Mouse (Mus musculus) cerebellum, adult (tissue): ENCODE measurements around the gene Anks3.

Experiments
- ATAC-seq: cut with Nextera tagmentation; 2 replicates; pipeline ENCODE4 v1.9.2; 2017; ENCODE audit warnings: mild to moderate bottlenecking, moderate library complexity, mixed read lengths; ENCODE audit not compliant: insufficient number of reproducible peaks, low FRiP score, low TSS enrichment

The Anks3 gene

GRCm38 (mm10) chr16:4935931-4936703, 27.9 kb downstream of the Anks3 start:
- ATAC-seq = no peak

GRCm38 (mm10) chr16:4935430-4935829, 28.6 kb downstream of the Anks3 start:
- no peak for ATAC-seq

GRCm38 (mm10) chr16:4932429-4932828, 31.6 kb downstream of the Anks3 start:
- no peak for ATAC-seq

- ATAC-seq = no peak
These were observed 35.5 kb downstream of the Anks3 start for GRCm38 (mm10) chr16:4928474-4928873.

GRCm38 (mm10) chr16:4927967-4928366, 36.0 kb downstream of the Anks3 start:
- ATAC-seq = no peak

GRCm38 (mm10) chr16:4923996-4924395, 40.0 kb downstream of the Anks3 start:
- ATAC-seq = no peak

GRCm38 (mm10) chr16:4922481-4922880, 41.5 kb downstream of the Anks3 start:
- ATAC-seq = no peak

- no peak for ATAC-seq
These were observed 43.4 kb downstream of the Anks3 start for GRCm38 (mm10) chr16:4920556-4920955.

- ATAC-seq = no peak
These were observed 47.4 kb downstream of the Anks3 start for GRCm38 (mm10) chr16:4916608-4917007.

- no peak for ATAC-seq
These were observed 48.1 kb downstream of the Anks3 start for GRCm38 (mm10) chr16:4915931-4916330.

- ATAC-seq = peak; percentile 59
These were observed 49.9 kb downstream of the Anks3 start for GRCm38 (mm10) chr16:4913783-4914735.

GRCm38 (mm10) chr16:4912907-4913782, 50.9 kb downstream of the Anks3 start:
- no peak for ATAC-seq

GRCm38 (mm10) chr16:4912074-4912648, 51.8 kb downstream of the Anks3 start:
- no peak for ATAC-seq

GRCm38 (mm10) chr16:4910758-4911157, 53.2 kb downstream of the Anks3 start:
- no peak for ATAC-seq

GRCm38 (mm10) chr16:4909745-4910144, 54.3 kb downstream of the Anks3 start:
- no peak for ATAC-seq

GRCm38 (mm10) chr16:4907972-4908371, 56.0 kb downstream of the Anks3 start:
- no peak for ATAC-seq

- ATAC-seq = 0 out of 2 replicates have a peak, but pooled peaks have one; percentile 40
These were observed 56.6 kb downstream of the Anks3 start for GRCm38 (mm10) chr16:4907386-4907785.

GRCm38 (mm10) chr16:4906559-4906958, 57.4 kb downstream of the Anks3 start:
- ATAC-seq = no peak

GRCm38 (mm10) chr16:4905591-4905990, 58.4 kb downstream of the Anks3 start:
- no peak for ATAC-seq

- ATAC-seq = no peak
These were observed 59.1 kb downstream of the Anks3 start for GRCm38 (mm10) chr16:4904878-4905277.
